Mouse (Mus musculus) layer of hippocampus, adult 18-20 months (tissue): ENCODE measurements around the gene Epp13. TPM values are rescaled to one million over a fixed set of nuclear protein-coding genes. Genes with fewer than 3 reads are reported as not detected.
"Not testable (repeated sequence)": the region's sequence is repeated elsewhere in the genome, so short reads cannot be mapped to it uniquely, and the experiment has no call there.

Experiments used
- DNase-seq, 2 experiments: peaks; one replicate each; pipeline ENCODE4 v3.0.0; 2022; ENCODE audit warnings: low spot score in 2 of 2
- long read RNA-seq: library from polyadenylated mRNA; stranded (forward); transcript quantifications from one replicate; pipeline ENCODE4 v2.0.0, GENCODE M21; 2021
- total RNA-seq, 2 experiments: library from RNA; stranded (reverse); gene quantifications; 2 replicates each; pipeline ENCODE4 v1.2.3; 2021

Epp13 gene
- not detected for total RNA-seq
- long read RNA-seq = 0 reads

DNA sequence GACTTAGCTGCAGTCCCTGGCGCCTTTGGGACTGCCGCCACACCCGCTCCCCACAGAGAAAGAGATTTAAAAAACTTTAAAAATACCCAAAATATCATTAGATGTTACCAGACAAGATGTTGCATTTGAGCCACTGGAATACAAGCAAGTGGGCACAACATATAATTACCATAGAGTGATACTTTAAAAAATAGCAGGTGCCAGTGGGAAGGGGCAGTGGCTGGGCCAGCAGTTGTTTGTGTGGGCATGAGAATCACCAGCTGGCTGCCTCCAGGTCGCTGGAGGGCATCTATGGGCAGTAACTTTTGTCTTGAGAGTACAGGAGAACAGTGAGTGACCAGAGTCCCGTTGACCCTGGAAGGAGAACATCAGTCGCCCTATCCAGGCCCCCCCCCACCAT, at the start of gene Epp13:
Epp13 (plus strand) TSS at position 301 of the 400 bp plus-strand sequence.
- DNase-seq = no peak

DNA sequence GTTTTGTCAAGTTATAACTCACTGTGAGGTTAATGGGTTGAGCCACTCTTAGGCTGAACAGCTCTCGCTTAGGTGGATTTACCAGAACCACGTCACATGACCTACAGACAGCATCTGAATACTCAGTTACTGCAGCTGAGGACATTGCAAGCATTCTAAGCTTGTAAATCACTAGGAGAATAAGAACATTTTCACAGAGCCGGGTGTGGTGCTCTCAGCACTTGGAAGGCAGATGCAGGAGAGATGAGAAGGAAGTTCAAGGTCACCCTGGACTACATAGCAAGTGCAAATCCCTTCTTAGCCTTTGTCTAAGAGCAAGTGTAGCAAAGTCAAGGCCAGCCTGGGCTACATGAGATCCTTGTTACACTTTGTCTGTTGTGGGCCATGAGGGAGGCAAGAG, 48.3 kb upstream of the Epp13 start:
- no peak for DNase-seq

DNA sequence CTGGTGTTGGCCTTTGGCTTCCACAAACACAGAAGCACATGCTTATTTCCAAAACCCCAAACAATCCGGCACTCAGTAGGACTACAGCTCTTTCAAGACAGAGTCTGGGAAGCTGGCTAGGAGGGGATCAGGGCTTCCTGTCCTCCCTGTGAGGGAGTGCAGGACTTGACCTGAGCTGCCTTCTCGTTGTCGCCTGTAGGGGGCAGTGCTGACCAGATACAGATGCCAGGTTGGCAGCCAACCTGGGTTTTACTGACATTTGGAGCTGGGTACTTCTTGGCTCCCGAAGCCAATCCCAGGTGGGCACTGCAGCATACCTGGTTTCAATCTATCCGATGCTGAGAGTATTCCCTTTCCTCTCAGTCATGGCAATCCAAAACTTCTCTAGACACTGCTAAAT, 39.4 kb upstream of the Epp13 start:
- no peak for DNase-seq

DNA sequence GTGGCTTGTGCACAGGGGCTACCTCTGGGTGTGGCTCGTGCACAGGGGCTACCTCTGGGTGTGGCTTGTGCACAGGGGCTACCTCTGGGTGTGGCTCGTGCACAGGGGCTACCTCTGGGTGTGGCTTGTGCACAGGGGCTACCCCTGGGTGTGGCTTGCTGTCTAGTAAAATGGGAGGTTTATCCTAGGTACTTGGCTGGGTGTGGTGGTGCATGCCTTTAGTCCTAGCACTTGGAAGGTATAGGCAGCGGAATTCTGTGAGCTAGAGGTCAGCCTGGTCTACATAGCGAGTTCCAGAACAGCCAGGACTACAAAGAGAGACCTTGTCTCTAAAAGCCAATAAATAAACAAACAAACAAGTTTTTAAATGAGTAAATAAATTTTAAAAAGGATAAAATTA, 37.8 kb upstream of the Epp13 start:
- DNase-seq = not testable (repeated sequence)

DNA sequence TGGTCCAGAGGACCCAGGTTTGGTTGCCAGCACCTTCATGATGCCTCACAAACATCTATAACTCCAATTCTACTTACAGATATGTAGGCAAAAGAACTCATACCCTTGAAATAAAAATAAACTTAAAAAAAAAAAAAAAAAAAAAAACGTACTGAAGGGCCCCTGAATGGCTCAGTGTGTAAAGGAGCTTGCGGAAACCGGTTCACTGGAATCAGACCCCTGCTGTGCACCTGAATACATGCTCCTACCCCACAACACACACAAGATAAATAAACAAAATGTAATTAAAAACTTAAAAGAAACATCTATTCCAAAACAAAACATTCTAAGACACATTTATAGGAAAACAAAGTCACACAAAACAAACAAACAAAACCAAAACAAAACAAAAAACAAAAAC, 32.4 kb upstream of the Epp13 start:
- no peak for DNase-seq

DNA sequence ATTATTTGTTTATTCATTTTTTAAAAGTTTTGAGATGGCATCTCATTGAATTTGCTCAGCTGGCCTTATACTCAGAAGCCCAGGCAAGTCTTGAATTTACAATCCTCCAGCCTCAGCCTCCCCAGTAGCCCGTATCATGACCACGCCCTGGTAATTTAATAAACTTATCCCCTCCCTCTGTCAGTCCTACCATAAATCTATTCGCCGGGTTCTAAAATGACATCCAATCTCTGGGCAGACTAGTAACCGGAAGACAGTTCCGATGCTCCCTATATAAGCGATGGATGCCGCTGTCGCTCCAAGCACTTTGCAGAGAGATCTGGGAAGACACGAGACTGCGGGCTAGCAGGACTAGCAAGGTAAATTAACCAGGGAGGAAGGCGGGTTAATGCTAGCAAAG, 30.5 kb upstream of the Epp13 start, which contains the start of gene Zscan5b:
Zscan5b (plus strand) TSS at position 301 of the 400 bp plus-strand sequence.
- DNase-seq = no peak

DNA sequence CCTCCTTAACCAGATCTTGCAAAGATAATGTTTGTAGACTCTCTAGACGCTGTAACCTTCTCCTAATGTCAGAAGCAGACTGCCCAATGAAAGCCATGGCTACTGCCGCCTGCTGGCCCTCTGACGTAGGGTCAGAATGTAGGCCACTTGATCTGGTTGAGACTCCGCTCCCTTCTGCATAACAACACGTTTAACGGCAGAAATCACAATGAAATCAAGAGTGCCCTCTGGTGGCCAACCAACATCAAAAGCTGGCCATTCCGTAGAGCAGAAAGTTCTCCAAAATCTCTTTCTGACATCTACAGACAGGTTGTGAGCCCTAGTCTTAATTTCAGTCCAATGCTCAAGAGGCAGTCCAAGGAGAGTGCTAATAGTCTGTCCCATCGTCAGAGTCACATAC, 24.0 kb upstream of the Epp13 start:
- peak; percentile 1 to 43 for DNase-seq

DNA sequence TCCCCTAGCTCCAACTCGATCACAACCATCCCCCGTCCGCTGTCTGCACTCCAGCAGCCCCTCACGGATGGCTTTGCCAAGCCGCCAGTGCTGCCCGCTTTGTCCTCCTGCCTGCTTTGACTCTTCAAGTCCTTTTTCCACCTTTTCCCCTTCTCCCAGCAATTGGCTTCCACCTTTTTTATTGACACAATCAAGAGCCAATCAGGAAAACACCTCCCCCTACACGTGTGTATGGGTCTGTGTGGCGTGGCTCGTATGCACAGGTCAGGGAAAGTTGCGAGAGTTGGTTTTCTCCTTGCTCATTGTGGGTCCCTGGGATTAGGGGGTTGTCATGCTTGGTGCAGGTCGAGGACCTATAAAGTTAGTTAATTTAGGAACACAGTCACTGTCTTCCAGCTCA, 12.7 kb upstream of the Epp13 start:
- DNase-seq = peak in 1 of 2 experiments; percentile 14

DNA sequence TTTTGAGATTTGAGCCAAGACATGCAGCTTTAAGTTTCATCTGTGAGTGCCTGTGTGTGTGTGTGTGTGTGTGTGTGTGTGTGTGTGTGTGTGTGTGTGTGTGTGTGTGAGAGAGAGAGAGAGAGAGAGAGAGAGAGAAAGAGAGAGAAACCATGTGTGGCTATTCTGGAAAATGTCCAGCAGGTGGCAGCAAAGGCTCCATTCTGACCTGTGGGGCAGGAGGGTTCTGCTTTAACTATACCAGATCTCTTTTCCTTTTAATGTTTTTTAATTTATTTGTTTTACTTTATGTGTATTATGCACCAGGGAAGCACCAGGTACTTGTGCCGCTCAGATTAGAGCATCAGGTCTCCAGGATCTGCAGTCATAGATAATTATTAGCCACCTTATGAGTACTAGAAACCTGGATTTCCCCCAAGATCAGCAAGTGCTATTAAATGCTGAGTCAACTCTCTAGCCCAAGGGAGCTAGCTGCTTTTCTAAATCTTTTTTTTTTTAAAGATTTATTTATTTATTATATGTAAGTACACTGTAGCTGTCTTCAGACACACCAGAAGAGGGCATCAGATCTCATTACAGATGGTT, 11.6 kb upstream of the Epp13 start:
- peak in 1 of 2 experiments; percentile 47 for DNase-seq

DNA sequence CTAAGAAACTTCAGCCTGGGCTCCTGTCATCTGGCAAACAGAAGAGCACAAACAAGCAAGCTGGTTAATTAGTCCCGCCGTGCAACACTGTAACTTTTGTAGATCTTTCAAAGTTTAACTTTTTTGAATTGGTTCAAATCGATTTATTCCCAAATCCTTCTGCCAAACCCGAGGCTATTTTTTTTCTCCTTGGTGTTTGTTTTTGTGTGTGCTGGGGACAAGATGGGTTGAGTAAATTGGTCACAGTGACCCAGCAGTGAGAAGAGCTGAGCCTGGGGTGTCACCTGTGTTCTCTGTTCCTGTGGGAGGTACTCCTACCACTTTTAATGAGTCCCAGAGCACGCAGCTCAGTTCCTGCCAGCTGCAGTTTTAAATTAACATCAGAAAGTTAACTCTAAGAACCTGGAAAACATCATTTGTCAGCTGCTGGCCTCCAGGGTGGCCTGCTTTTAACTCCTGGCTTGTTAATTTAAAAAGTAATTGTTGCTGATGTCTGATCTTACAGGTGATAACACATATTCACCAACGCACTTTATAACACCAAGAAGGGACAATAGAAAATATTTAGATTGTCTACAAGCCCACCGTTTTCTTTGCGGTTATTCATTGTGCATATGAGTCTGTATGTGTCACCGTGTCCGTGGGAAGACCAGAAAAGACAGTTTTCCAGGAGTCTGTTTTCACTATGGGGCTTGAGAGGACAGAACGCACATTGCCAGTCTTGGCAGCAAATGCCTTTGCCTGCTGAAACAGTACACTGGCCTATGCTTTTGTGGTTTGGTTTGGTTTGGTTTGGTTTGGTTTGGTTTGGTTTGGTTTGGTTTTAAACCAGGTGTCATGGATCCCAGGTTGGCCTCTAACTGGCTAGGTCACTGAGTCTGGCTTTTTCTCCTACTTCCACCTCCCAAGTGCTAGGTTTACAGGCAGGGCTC, 7.9 kb upstream of the Epp13 start:
- no peak for DNase-seq

DNA sequence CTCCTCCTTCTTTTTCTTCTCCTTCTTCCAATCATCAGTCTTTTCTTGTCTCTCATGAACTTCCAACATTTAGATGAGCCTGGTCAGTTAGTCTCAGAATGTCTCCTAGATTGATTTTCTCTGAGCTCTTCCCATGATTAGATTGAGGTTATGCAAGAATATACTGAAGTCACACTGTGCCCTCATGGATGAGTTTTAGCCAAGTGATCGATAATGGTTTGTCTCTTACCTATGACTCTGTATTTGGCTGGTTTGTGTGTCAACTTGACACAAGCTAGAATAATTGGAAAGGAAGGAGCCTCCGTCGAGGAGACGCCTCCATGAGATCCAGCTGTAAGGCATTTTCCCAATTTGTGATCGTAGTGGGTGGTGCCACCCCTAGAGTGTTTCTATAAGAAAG, 1.9 kb downstream of the Epp13 start:
- no peak for DNase-seq

DNA sequence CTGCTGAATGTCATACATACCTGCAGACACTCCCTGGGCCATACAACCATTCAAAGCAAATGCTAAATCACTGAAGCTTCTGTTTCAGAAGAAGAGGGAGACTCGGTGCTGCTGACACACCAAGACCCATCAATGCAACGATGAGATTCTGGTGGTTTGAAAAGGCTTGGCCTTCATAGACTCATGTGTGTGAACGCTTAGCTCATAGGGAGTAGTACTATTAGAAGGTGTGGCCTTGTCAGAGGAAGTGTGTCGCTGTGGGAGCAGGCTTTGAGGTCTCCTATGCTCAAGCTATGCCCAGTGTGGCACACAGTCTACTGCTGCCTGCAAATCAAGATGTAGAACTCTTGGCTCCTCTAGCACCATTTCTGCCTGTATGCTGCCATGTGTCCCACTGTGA, 4.9 kb downstream of the Epp13 start:
- no peak for DNase-seq

DNA sequence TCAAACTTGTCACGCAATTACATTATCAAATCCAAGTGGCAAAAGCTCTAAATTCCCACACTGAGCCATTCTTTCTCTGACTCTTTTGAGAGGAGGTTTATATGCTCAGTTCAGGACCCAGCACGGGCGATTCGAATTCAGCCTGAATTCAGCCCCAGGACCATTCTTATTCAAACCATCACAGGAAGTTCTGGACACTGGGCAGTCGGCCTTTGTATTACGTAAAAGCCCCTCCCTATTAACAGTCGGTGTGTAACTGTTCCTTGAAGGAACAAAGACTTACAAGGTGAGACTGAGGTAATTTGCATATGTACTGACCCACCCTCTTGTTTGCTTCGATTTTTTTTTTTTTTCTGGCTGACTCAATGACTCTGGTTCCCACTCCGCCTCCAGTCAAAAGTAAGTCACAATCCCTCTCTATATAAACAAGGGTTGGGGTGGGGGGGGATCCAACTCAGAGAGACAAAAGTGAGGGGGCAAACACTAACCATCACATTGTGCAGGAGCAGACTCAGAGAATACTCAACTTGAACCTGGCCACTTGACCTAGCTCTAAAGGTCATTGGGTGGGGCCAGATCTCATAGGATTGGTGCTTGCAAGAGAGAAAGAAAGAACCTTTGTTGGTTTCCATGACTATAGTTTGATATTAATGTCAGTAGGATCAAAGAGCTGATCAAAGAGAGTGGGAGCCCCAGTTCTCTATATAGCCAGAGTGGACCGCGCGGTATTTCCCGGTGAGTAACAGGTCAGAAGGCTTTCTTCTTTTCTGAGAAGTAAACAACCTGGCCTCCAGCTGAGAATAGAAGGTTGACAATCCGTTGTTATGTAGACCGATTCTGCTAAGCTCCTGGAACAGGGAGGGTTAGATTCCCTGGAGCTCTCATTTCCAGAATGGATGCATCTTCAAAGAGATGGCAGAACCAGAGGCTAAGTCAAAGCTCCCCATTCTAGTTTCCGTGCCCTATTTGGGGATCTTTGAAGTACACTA, 6.0 kb downstream of the Epp13 start:
- DNase-seq = no peak

DNA sequence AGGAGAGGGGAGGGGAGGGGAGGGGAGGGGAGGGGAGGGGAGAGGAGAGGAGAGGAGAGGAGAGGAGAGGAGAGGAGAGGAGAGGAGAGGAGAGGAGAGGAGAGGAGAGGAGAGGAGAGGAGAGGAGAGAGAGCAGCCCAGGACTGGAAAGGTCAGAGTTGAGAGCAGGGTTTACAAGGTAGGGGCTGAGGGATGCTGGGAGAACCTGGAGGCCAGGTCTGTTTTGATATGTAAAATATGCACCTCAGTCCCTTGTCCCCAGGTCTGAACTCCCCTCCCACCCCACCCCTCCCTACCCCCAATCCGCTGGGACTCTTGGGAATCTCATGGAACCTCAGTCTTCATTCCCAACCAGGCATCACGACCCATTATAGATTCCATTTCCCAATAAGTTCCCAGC, 7.5 kb downstream of the Epp13 start:
- DNase-seq = not testable (repeated sequence)

DNA sequence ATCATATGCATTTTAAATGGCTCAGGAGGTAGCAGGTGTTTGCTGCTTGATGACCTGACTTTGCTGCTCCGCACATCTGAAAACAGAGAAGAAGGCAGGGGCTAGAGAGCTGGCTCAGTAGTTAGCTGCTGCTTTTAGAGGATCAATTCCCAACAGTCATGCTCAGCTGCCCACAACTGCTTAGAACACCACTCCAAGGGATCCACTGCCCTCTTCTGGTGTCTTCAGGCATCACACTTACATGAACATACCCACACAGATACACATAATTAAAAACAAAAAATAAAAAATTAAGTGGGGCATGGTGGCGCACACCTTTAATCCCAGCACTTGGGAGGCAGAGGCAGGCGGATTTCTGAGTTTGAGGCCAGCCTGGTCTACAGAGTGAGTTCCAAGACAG, 9.6 kb downstream of the Epp13 start:
- DNase-seq = no peak

DNA sequence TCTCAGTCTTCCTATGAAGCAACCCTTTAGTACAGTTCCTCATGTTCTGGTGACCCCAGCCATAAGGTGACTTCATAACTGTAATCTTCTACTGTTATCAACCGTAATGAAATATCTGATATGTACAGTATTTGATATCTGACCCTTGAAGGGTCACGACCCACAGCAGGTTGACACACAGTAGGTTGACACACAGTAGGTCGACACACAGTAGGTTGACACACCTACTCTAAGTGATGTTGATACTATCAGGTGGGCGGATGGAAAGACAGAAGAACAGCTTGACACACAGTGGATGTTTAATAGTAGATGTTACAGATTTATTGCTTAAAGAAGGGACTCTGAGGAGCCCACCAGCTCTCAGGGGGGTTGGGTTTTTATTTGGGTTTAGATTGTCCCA, 10.5 kb downstream of the Epp13 start:
- no peak for DNase-seq

DNA sequence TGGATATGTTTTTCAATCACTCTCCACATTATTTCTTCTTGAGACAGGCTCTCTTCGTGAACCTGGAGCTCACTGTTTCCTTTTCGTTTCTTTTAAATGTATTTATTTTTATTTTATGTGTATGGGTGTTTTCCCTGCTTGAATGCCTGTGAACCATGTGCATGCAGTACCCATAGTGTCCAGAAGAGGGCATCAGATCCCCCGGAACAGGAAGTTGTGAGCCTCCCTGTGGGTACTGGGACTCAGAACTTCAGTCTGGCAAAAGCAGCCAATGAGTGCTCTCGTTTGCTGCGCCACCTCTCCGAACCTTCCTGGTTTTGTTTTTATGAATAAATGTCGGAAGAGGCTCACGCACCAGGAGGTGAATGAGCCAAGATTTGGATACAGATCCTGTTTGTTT, 13.2 kb downstream of the Epp13 start:
- no peak for DNase-seq

DNA sequence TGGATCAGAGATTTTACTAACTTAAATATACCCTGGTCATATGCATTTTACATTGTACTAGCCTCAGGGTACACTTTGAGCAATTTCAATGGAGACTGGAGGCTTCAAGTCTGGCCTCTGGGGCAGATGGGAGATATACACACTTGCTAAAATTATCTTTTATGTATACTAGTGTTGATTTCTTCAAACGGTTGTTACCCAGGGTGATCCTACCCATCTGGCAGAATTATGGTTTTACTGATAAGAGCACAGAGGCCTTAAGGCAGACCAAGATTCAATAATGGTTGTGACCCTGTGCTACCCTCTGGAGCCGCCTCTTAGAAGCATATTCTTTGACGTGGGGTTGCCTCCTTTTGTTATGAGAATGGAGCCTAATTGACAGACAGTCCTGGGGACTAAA, 25.4 kb downstream of the Epp13 start:
- DNase-seq = no peak

DNA sequence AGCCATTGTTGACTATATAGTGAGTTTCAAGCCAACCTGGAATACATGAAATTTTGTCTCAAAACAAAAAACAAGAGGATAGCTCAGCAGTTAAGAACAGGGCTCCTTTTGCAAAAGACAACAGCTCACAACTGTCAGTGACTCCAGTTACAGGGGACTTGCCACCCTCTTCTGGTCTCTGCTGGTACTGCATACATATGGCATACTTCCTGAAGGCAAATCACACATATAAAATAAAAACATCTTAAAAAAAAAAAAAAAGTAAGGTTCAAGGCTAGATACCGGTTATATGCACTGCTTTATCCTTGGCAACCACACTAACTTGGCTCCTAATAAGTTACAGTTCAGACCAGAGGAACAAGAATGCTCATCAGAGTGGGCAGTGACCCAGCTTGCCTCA, 30.2 kb downstream of the Epp13 start:
- DNase-seq = peak; percentile 68 to 90

DNA sequence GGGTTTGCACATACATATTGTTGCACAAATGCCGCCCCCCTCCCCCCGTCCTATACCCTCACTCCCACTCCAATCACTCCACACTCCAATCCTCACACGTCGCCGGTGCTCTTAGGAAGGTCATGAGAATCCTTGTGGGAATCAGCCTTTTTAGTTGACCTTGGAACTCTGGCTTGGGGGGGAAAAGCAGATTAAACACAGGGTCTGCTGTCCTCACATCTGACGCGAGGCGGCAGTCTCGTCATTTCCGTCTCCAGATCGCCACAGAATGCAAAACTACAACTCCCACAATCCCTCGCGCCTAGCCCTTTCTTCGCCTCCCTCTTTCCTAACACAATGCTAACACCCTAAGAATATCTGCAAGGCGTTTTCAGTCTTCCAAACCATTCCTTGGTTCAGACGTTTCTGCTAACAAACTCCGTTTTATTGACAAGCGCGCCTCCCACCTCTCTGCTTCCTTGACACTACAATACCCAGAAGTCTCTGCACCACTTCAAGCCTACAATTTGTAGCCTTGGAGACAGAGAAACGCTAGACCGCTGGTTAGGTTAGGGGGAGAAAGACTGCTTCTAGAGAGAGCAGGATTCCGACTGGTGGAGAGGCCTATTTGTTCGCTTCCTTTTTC, 31.1 kb downstream of the Epp13 start:
- DNase-seq = peak; percentile 80 to 90

DNA sequence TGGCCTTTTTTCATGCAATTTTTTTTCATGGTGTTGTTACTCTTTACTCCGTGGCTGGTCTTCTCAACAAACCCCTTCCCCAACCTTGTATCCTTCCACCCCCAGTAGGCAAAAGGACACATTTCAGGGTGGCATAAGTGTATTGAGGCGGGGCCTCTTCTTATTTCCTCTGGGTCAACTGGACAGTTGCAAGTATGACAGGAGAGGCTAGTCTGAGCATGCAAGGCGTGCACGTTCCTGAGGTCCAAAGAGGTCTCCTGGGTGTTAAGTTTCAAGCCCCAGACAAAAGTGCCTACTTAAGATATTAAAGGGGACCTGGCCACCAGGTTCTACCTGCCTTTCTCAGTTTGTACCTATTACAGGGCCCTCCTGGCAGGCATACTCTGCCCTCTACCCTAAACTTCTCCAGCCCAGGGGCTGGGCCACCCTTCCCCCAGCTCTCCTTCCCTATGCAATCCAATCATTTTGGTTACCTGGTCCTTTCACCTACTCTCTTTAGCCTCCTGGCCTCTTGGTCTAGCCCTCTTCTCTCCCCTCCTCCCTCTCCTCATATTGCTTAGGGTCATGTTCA, 32.0 kb downstream of the Epp13 start:
- DNase-seq = no peak
